Mouse (Mus musculus): ENCODE data around the gene Cacng6. TPM values are rescaled to one million over a fixed set of nuclear protein-coding genes. Genes with fewer than 3 reads are reported as not detected.

Cacng6 gene
- polyA plus RNA-seq, 1 experiment from 2014 or later: not detected

GRCm38 (mm10) chr7:3422051-3422450, 1.9 kb upstream of the Cacng6 start:
- Histone ChIP-seq H3K27ac (replicated peaks) (no peak overlapping the region), H3K4me3 (no peak overlapping the region), H3K36me3 (no peaks in the 10 kb centered on the region), H3K9ac (no peak overlapping the region), H3K4me2 (no peak overlapping the region), H3K9me3 (no peaks in the 10 kb centered on the region), H3K4me1 (replicated peaks) (peaks cover 7% of the 10 kb centered on the region), H3K27me3 (peaks cover 53% of the 10 kb centered on the region)
- ATAC-seq (ENCODE audit: low FRiP score, low read depth): no peak
- WGBS: 56% methylated on average over 7 of the region's 7 CpGs

GRCm38 (mm10) chr7:3423430-3423829, 565 bp upstream of the Cacng6 start:
- no peaks in the 10 kb centered on the region for H3K9me3 ChIP-seq
- peaks cover 49% of the 10 kb centered on the region for H3K27me3 ChIP-seq
- no peak overlapping the region for H3K27ac ChIP-seq (replicated peaks)
- H3K36me3 ChIP-seq: no peaks in the 10 kb centered on the region
- peak; percentile 65; the same call in 1 of the 2 replicates for ATAC-seq (ENCODE audit: low FRiP score, low read depth)
- WGBS: 1% methylated on average over 30 of the region's 30 CpGs
- no peak overlapping the region for H3K9ac ChIP-seq
- peaks cover 7% of the 10 kb centered on the region for H3K4me1 ChIP-seq (replicated peaks)
- H3K4me2 ChIP-seq: peak overlapping the region; percentile 52
- H3K4me3 ChIP-seq: peak overlapping the region; percentile 24

- H3K9ac ChIP-seq: no peak overlapping the region
These were observed 1.1 kb downstream of the Cacng6 start for GRCm38 (mm10) chr7:3425141-3425540.

GRCm38 (mm10) chr7:3430161-3430560, 6.2 kb downstream of the Cacng6 start:
- no peaks in the 10 kb centered on the region for H3K4me1 ChIP-seq (replicated peaks)
- 76% methylated on average over 6 of the region's 6 CpGs for WGBS

More at GRCm38 (mm10) chr7:3425141-3425540, 1.1 kb downstream of the Cacng6 start:
- ATAC-seq (ENCODE audit: low FRiP score, low read depth): no peak
- Histone ChIP-seq H3K4me2 (no peak overlapping the region), H3K36me3 (no peaks in the 10 kb centered on the region), H3K9me3 (no peaks in the 10 kb centered on the region), H3K27ac (replicated peaks) (no peak overlapping the region), H3K4me1 (replicated peaks) (peaks cover 7% of the 10 kb centered on the region), H3K27me3 (peaks cover 49% of the 10 kb centered on the region), H3K4me3 (no peak overlapping the region)
- 95% methylated on average over 5 of the region's 5 CpGs for WGBS

GRCm38 (mm10) chr7:3432066-3432465, 8.1 kb downstream of the Cacng6 start:
- H3K36me3 ChIP-seq: no peaks in the 10 kb centered on the region
- no peak overlapping the region for H3K4me3 ChIP-seq
- H3K27me3 ChIP-seq: no peaks in the 10 kb centered on the region
- WGBS: 74% methylated on average over 1 of the region's 1 CpGs
- no peak overlapping the region for H3K9ac ChIP-seq
- no peaks in the 10 kb centered on the region for H3K9me3 ChIP-seq
- no peak for ATAC-seq (ENCODE audit: low FRiP score, low read depth)
- H3K27ac ChIP-seq (replicated peaks): no peak overlapping the region
- no peaks in the 10 kb centered on the region for H3K4me1 ChIP-seq (replicated peaks)
- H3K4me2 ChIP-seq: no peak overlapping the region

More at GRCm38 (mm10) chr7:3430161-3430560, 6.2 kb downstream of the Cacng6 start:
- H3K9me3 ChIP-seq: no peaks in the 10 kb centered on the region
- H3K36me3 ChIP-seq: no peaks in the 10 kb centered on the region
- H3K4me2 ChIP-seq: no peak overlapping the region
- H3K27me3 ChIP-seq: peaks cover 8% of the 10 kb centered on the region
- no peak for ATAC-seq (ENCODE audit: low FRiP score, low read depth)
- H3K9ac ChIP-seq: no peak overlapping the region
- H3K27ac ChIP-seq (replicated peaks): no peak overlapping the region
- H3K4me3 ChIP-seq: no peak overlapping the region

GRCm38 (mm10) chr7:3437941-3438340, 13.9 kb downstream of the Cacng6 start:
- no peak for ATAC-seq (ENCODE audit: low FRiP score, low read depth)
- Histone ChIP-seq H3K27ac (replicated peaks) (no peak overlapping the region), H3K4me2 (no peak overlapping the region), H3K27me3 (no peaks in the 10 kb centered on the region), H3K9me3 (no peaks in the 10 kb centered on the region), H3K4me3 (no peak overlapping the region), H3K36me3 (no peaks in the 10 kb centered on the region), H3K4me1 (replicated peaks) (no peaks in the 10 kb centered on the region), H3K9ac (no peak overlapping the region)
- 30% methylated on average over 5 of the region's 5 CpGs for WGBS

GRCm38 (mm10) chr7:3439984-3440383, 16.0 kb downstream of the Cacng6 start:
- H3K9me3 ChIP-seq: no peaks in the 10 kb centered on the region
- no peaks in the 10 kb centered on the region for H3K27me3 ChIP-seq
- no peak overlapping the region for H3K9ac ChIP-seq
- H3K36me3 ChIP-seq: no peaks in the 10 kb centered on the region
- WGBS: 83% methylated on average over 11 of the region's 11 CpGs
- H3K4me1 ChIP-seq (replicated peaks): no peaks in the 10 kb centered on the region
- no peak overlapping the region for H3K4me2 ChIP-seq
- no peak overlapping the region for H3K4me3 ChIP-seq
- ATAC-seq (ENCODE audit: low FRiP score, low read depth): no peak
- no peak overlapping the region for H3K27ac ChIP-seq (replicated peaks)

- ATAC-seq (ENCODE audit: low FRiP score, low read depth): no peak
- H3K4me2 ChIP-seq: no peak overlapping the region
- no peaks in the 10 kb centered on the region for H3K36me3 ChIP-seq
- H3K9me3 ChIP-seq: no peaks in the 10 kb centered on the region
- 53% methylated on average over 8 of the region's 8 CpGs for WGBS
- H3K27me3 ChIP-seq: no peaks in the 10 kb centered on the region
- no peaks in the 10 kb centered on the region for H3K4me1 ChIP-seq (replicated peaks)
- H3K27ac ChIP-seq (replicated peaks): no peak overlapping the region
- no peak overlapping the region for H3K4me3 ChIP-seq
- no peak overlapping the region for H3K9ac ChIP-seq
These were observed 16.5 kb downstream of the Cacng6 start for GRCm38 (mm10) chr7:3440526-3440925.

- Histone ChIP-seq H3K9me3 (no peaks in the 10 kb centered on the region), H3K36me3 (no peaks in the 10 kb centered on the region), H3K4me3 (no peak overlapping the region), H3K9ac (no peak overlapping the region), H3K27ac (replicated peaks) (no peak overlapping the region), H3K4me1 (replicated peaks) (no peaks in the 10 kb centered on the region), H3K4me2 (no peak overlapping the region), H3K27me3 (no peaks in the 10 kb centered on the region)
- WGBS: 85% methylated on average over 10 of the region's 10 CpGs
- ATAC-seq (ENCODE audit: low FRiP score, low read depth): no peak
These were observed 18.6 kb downstream of the Cacng6 start for GRCm38 (mm10) chr7:3442476-3443062.

- H3K27me3 ChIP-seq: no peaks in the 10 kb centered on the region
- no peak overlapping the region for H3K4me2 ChIP-seq
- no peak overlapping the region for H3K9ac ChIP-seq
- 81% methylated on average over 3 of the region's 3 CpGs for WGBS
- H3K27ac ChIP-seq (replicated peaks): no peak overlapping the region
- ATAC-seq (ENCODE audit: low FRiP score, low read depth): no peak
- no peaks in the 10 kb centered on the region for H3K36me3 ChIP-seq
- no peaks in the 10 kb centered on the region for H3K9me3 ChIP-seq
- no peak overlapping the region for H3K4me3 ChIP-seq
- H3K4me1 ChIP-seq (replicated peaks): no peaks in the 10 kb centered on the region
These were observed 20.7 kb downstream of the Cacng6 start for GRCm38 (mm10) chr7:3444678-3445077.

- no peaks in the 10 kb centered on the region for H3K36me3 ChIP-seq
- no peak overlapping the region for H3K27ac ChIP-seq (replicated peaks)
- H3K4me1 ChIP-seq (replicated peaks): no peaks in the 10 kb centered on the region
- no peak overlapping the region for H3K4me3 ChIP-seq
- no peaks in the 10 kb centered on the region for H3K9me3 ChIP-seq
- no peak overlapping the region for H3K4me2 ChIP-seq
- no peak for ATAC-seq (ENCODE audit: low FRiP score, low read depth)
- no peak overlapping the region for H3K9ac ChIP-seq
- WGBS: 84% methylated on average over 3 of the region's 3 CpGs
- no peaks in the 10 kb centered on the region for H3K27me3 ChIP-seq
These were observed 22.6 kb downstream of the Cacng6 start for GRCm38 (mm10) chr7:3446584-3446983.

- 79% methylated on average over 4 of the region's 4 CpGs for WGBS
- Histone ChIP-seq H3K4me2 (no peak overlapping the region), H3K36me3 (no peaks in the 10 kb centered on the region), H3K27me3 (no peaks in the 10 kb centered on the region), H3K4me3 (no peak overlapping the region), H3K4me1 (replicated peaks) (no peaks in the 10 kb centered on the region), H3K9ac (no peak overlapping the region), H3K27ac (replicated peaks) (no peak overlapping the region), H3K9me3 (no peaks in the 10 kb centered on the region)
- no peak for ATAC-seq (ENCODE audit: low FRiP score, low read depth)
These were observed 23.0 kb downstream of the Cacng6 start for GRCm38 (mm10) chr7:3447026-3447425.

Data from hindbrain, embryonic 15.5 days (tissue).